Mouse (Mus musculus) naive thymus-derived CD4-positive, alpha-beta T cell, adult 5 months (primary cell): ENCODE measurements around the gene Gm3238. TPM values are rescaled to one million over a fixed set of nuclear protein-coding genes. Genes with fewer than 3 reads are reported as not detected.

ENCODE experiments used
- polyA plus RNA-seq: library from polyadenylated mRNA; unstranded; fragments of 100-300 nt; shearing (Covaris generic); gene quantifications from one replicate; pipeline ENCODE4 v1.2.1, GENCODE M21; 2017

Gene Gm3238
- not detected for polyA plus RNA-seq

GRCm38 (mm10) chr10:77771225-77771624, at the start of gene Gm3238:
TSS of gene Gm3238 (minus strand) at chr10:77771325.

GRCm38 (mm10) chr10:77814382-77814781, 43.3 kb upstream of the Gm3238 start, which contains the start of gene Gm2696:
TSS of gene Gm2696 (plus strand) at chr10:77814682.

GRCm38 (mm10) chr10:77811743-77812142, 40.6 kb upstream of the Gm3238 start, which contains the start of gene Gm9507:
TSS of gene Gm9507 (minus strand) at chr10:77811843.

GRCm38 (mm10) chr10:77798921-77799508, 27.9 kb upstream of the Gm3238 start, which contains the start of gene Gm19668:
TSS of gene Gm19668 (minus strand) at chr10:77799133.

GRCm38 (mm10) chr10:77794976-77795375, 23.9 kb upstream of the Gm3238 start, which contains the start of gene Gm9639:
TSS of gene Gm9639 (minus strand) at chr10:77795076.

GRCm38 (mm10) chr10:77787876-77788275, 16.8 kb upstream of the Gm3238 start, which contains the start of gene Gm7137:
TSS of gene Gm7137 (minus strand) at chr10:77788200.

GRCm38 (mm10) chr10:77782442-77782841, 11.3 kb upstream of the Gm3238 start, which contains the start of gene Gm3250:
TSS of gene Gm3250 (minus strand) at chr10:77782542.

GRCm38 (mm10) chr10:77776844-77777243, 5.7 kb upstream of the Gm3238 start, which contains the start of gene Gm7138:
TSS of gene Gm7138 (minus strand) at chr10:77776944.

GRCm38 (mm10) chr10:77759582-77759981, 11.5 kb downstream of the Gm3238 start, which contains the start of gene Gm3233:
TSS of gene Gm3233 (minus strand) at chr10:77759682.

GRCm38 (mm10) chr10:77751254-77751653, 19.9 kb downstream of the Gm3238 start, which contains the start of gene Gm9736:
TSS of gene Gm9736 (minus strand) at chr10:77751354.

GRCm38 (mm10) chr10:77741924-77742688, 29.0 kb downstream of the Gm3238 start, which contains the start of gene Gm18596:
TSS of gene Gm18596 (minus strand) at chr10:77742638.

GRCm38 (mm10) chr10:77726186-77726585, 44.9 kb downstream of the Gm3238 start, which contains the start of gene Gm10100:
TSS of gene Gm10100 (plus strand) at chr10:77726486.

Other genes with a start within 250 kb of the Gm3238 start
- 374 TPM for gene Itgb2, start 241.1 kb downstream of the Gm3238 start, polyA plus RNA-seq
- gene Pttg1ip, start 189.6 kb downstream of the Gm3238 start, polyA plus RNA-seq, result 123 TPM
- gene Sumo3, start 165.2 kb downstream of the Gm3238 start, polyA plus RNA-seq, result 113 TPM
- not detected for gene Gm49325, start 165.1 kb downstream of the Gm3238 start, polyA plus RNA-seq
- 55.7 TPM for gene Ube2g2, start 149.1 kb downstream of the Gm3238 start, polyA plus RNA-seq
- not detected for gene Tspear, start 84.8 kb downstream of the Gm3238 start, polyA plus RNA-seq
- gene Gm19402, start 80.6 kb downstream of the Gm3238 start, polyA plus RNA-seq, result not detected
- gene Gm9508, start 74.1 kb downstream of the Gm3238 start, polyA plus RNA-seq, result not detected
- gene Gm10272, start 64.7 kb downstream of the Gm3238 start, polyA plus RNA-seq, result not detected
- not detected for gene Gm10024, start 59.9 kb downstream of the Gm3238 start, polyA plus RNA-seq
- gene Gm10142, start 55.5 kb downstream of the Gm3238 start, polyA plus RNA-seq, result not detected
- not detected for gene Krtap12-1, start 50.7 kb downstream of the Gm3238 start, polyA plus RNA-seq
- gene Gm10100, start 44.8 kb downstream of the Gm3238 start, polyA plus RNA-seq, result not detected
- gene Gm18596, start 28.7 kb downstream of the Gm3238 start, polyA plus RNA-seq, result not detected
- not detected for gene Gm9736, start 20.0 kb downstream of the Gm3238 start, polyA plus RNA-seq
- gene Gm3233, start 11.6 kb downstream of the Gm3238 start, polyA plus RNA-seq, result not detected
- gene Gm7138, start 5.6 kb upstream of the Gm3238 start, polyA plus RNA-seq, result not detected
- gene Gm3250, start 11.2 kb upstream of the Gm3238 start, polyA plus RNA-seq, result not detected
- gene Gm7137, start 16.9 kb upstream of the Gm3238 start, polyA plus RNA-seq, result not detected
- gene Gm9639, start 23.8 kb upstream of the Gm3238 start, polyA plus RNA-seq, result not detected
- not detected for gene Gm19668, start 27.8 kb upstream of the Gm3238 start, polyA plus RNA-seq
- gene Gm9507, start 40.5 kb upstream of the Gm3238 start, polyA plus RNA-seq, result not detected
- not detected for gene Gm2696, start 43.4 kb upstream of the Gm3238 start, polyA plus RNA-seq
- gene Krtap10-4, start 55.8 kb upstream of the Gm3238 start, polyA plus RNA-seq, result not detected
- gene Krtap10-10, start 64.6 kb upstream of the Gm3238 start, polyA plus RNA-seq, result not detected
- gene Gm36176, start 75.5 kb upstream of the Gm3238 start, polyA plus RNA-seq, result not detected
- gene Gm10318, start 81.5 kb upstream of the Gm3238 start, polyA plus RNA-seq, result not detected
- gene Gm3285, start 90.7 kb upstream of the Gm3238 start, polyA plus RNA-seq, result not detected
- gene Lrrc3, start 131.2 kb upstream of the Gm3238 start, polyA plus RNA-seq, result 0.11 TPM
- not detected for gene Trpm2, start 199.2 kb upstream of the Gm3238 start, polyA plus RNA-seq
- 7.4 TPM for gene 1810043G02Rik, start 207.2 kb upstream of the Gm3238 start, polyA plus RNA-seq
- 128 TPM for gene Pfkl, start 238.8 kb upstream of the Gm3238 start, polyA plus RNA-seq